8 mouse cellular contexts compared by ENCODE assay signal in the genomic region with DNA sequence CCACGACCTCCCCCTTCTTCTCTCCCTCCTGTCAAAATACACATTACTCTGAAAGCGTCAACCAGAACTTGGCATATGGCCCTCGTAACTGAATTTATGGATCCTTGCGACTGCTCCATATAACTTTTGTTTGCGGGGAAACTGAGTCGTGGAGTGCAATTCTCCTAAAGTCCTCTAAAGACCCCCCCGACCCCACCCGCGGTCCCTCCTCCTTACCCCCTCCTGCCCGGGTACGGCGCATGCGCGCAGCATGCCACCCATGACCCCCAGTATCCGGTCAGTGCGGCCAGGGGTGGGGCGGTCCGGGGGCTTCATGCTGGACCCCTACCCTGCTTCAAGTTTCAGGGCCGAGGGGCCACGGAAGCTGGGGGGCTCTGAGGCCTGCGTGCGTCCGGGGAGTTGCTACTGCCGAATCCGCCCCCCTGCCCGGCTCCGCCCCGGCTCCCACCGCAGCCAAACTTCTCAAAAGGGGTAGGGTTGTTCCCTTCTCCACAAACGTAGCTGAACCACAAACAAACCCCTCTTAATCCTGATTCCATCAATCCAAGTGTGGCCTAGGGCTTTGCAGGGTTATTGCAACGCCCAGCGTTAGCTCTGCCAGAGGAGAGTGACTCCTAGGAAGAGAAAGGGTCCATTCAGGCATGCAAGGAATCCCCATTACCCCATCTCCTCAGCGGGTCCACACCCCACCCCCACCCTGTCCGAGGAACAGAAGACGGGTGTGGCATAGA. TPM values are rescaled to one million over a fixed set of nuclear protein-coding genes. Genes with fewer than 3 reads are reported as not detected.
A peak's percentile ranks its signal among the peaks of the same experiment; 100 is the strongest.
DNase-seq lines count a peak whose midpoint lies in the region; ATAC-seq lines count a peak whose summit lies in the region.

A gene (minus strand): TSS at position 433 of the 731 bp plus-strand sequence.

- DNase-seq in B cell, adult 2 months, result peak; percentile 5 to 19
- peak; percentile 61 for DNase-seq in Muller cell, postnatal 12 days (ENCODE audit: inconsistent ontology term)
- no peak for DNase-seq in layer of hippocampus, postnatal 14 days (ENCODE audit: low spot score in 2 of 2)
- peak; percentile 67 for DNase-seq in lung, postnatal 14 days
- DNase-seq in T-cell, adult 2 months (ENCODE audit: low spot score), result no peak

- no peaks in the 10 kb centered on the region for H3K9me3 ChIP-seq in heart, embryonic 16.5 days (replicated peaks; ENCODE audit: control insufficient read depth, low read length)
- H3K9me3 ChIP-seq in stomach, embryonic 15.5 days, result no peaks in the 10 kb centered on the region

- no peaks in the 10 kb centered on the region; the same call in none of the 2 replicates for H3K36me3 ChIP-seq in heart, embryonic 16.5 days (ENCODE audit: control insufficient read depth, insufficient read depth)
- peaks cover 25% of the 10 kb centered on the region for H3K36me3 ChIP-seq in stomach, embryonic 15.5 days

- peak within 1 kb of the TSS; percentile 67 for H3K4me3 ChIP-seq in heart, embryonic 16.5 days (ENCODE audit: low read length)
- peak within 1 kb of the TSS; percentile 60 for H3K4me3 ChIP-seq in stomach, embryonic 15.5 days (replicated peaks)

- WGBS in heart, embryonic 16.5 days, result 5% methylated on average over 35 of the region's 35 CpGs
- 4% methylated on average over 33 of the region's 35 CpGs for WGBS in stomach, embryonic 15.5 days

- H3K9ac ChIP-seq in heart, embryonic 16.5 days (ENCODE audit: low read length), result peak within 1 kb of the TSS; percentile 72
- H3K9ac ChIP-seq in stomach, embryonic 15.5 days, result peak within 1 kb of the TSS; percentile 65

- H3K4me2 ChIP-seq in heart, embryonic 16.5 days (ENCODE audit: low read depth, low read length), result peak within 1 kb of the TSS; percentile 93
- H3K4me2 ChIP-seq in stomach, embryonic 15.5 days, result peak within 1 kb of the TSS; percentile 76

- ATAC-seq in erythroid progenitor cell, adult 5-6 weeks (replicated peaks; ENCODE audit: low FRiP score, poor library complexity, severe bottlenecking), result 0 out of 2 replicates have a peak, but pooled peaks have one; percentile 8
- peak; percentile 18; the same call in 1 of the 2 replicates for ATAC-seq in heart, embryonic 16.5 days (replicated peaks; ENCODE audit: extremely low read depth, insufficient read depth, low FRiP score)
- peak; percentile 40 for ATAC-seq in stomach, embryonic 15.5 days (ENCODE audit: insufficient read depth, low FRiP score, low read depth)

- peak within 1 kb of the TSS; percentile 74 for H3K27ac ChIP-seq in heart, embryonic 16.5 days (ENCODE audit: low read length)
- peak within 1 kb of the TSS; percentile 94 for H3K27ac ChIP-seq in stomach, embryonic 15.5 days

- peaks cover 17% of the 10 kb centered on the region for H3K4me1 ChIP-seq in heart, embryonic 16.5 days (ENCODE audit: control insufficient read depth, insufficient read depth, low read length)
- H3K4me1 ChIP-seq in stomach, embryonic 15.5 days, result peaks cover 39% of the 10 kb centered on the region

- peaks cover 10% of the 10 kb centered on the region for H3K27me3 ChIP-seq in heart, embryonic 16.5 days (ENCODE audit: control insufficient read depth, insufficient read depth, low read length)
- no peaks in the 10 kb centered on the region for H3K27me3 ChIP-seq in stomach, embryonic 15.5 days (replicated peaks)

RNA-seq across cellular contexts. Expression of the gene that starts here (rescaled TPM):
- 0.72 TPM in 1 of 2 replicates, not detected in the other for total RNA-seq in erythroid progenitor cell, adult 5-6 weeks (2015; ENCODE audit: low replicate concordance)
- total RNA-seq in erythroid progenitor cell, adult 5-6 weeks (2017; ENCODE audit: low replicate concordance), result 0.13 and 10.1 TPM in 2 replicates
- polyA plus RNA-seq in heart, embryonic 16.5 days (2015; fragmentation: Nextera tagmentation; extraction: Ambion mirVana), result 26.0 and 27.0 TPM in 2 replicates
- 100 to 1,000 TPM; 196 to 200 TPM for total RNA-seq in layer of hippocampus, postnatal 14 days (2021)
- 65.9 and 69.9 TPM in 2 replicates for polyA plus RNA-seq in stomach, embryonic 15.5 days (2015; fragmentation: Nextera tagmentation; extraction: Ambion mirVana)

Comparison
In these comparisons a context has a peak if more than half of its experiments do, and no peak if none do; other contexts are left out.
1. RNA of the gene that starts here (total RNA-seq): 196 to 200 TPM in layer of hippocampus, postnatal 14 days; 0.13 to 10.1 TPM in erythroid progenitor cell, adult 5-6 weeks; every median in the first group is over 10 times any median in the second.
2. DNase-seq: peak in B cell, adult 2 months (2 of 2), Muller cell, postnatal 12 days (single experiment) and lung, postnatal 14 days (single experiment); none in layer of hippocampus, postnatal 14 days (0 of 2) and T-cell, adult 2 months (single experiment).
3. Peak in every context shown above with its lines, with median percentiles within 50 percentile points of each other: ATAC-seq.